Mouse (Mus musculus) forebrain, embryonic 14.5 days (tissue): Measurements from ENCODE around the gene Nosip. TPM values are rescaled to one million over a fixed set of nuclear protein-coding genes. Genes with fewer than 3 reads are reported as not detected.
"Not testable (repeated sequence)": the region's sequence is repeated elsewhere in the genome, so short reads cannot be mapped to it uniquely, and the experiment has no call there.

Experiments
- ATAC-seq: fragments of 200-750 bp; cut with Nextera tagmentation; 2 replicates; pipeline ENCODE4 v1.8.0; 2017; ENCODE audit warnings: mild to moderate bottlenecking, moderate library complexity
- DNase-seq: peaks from one replicate; pipeline ENCODE4 v3.0.0-alpha.2; 2015; ENCODE audit warnings: low spot score
- H3K27ac ChIP-seq: fragments of 300-500 bp; sonication (generic); 2 replicates; pipeline ENCODE4 v1.5.1; 2014; ENCODE audit warnings: low read depth, mild to moderate bottlenecking, control low read depth, low read length, moderate library complexity
- H3K27me3 ChIP-seq: fragments of 300-500 bp; sonication (generic); replicated peaks from 2 replicates; pipeline ENCODE4 v1.6.1; 2014; ENCODE audit warnings: low read length, control low read depth, mixed read lengths; ENCODE audit not compliant: control insufficient read depth, insufficient read depth
- H3K36me3 ChIP-seq: fragments of 300-500 bp; sonication (generic); 2 replicates; pipeline ENCODE4 v1.6.1; 2014; ENCODE audit warnings: low read length, control low read depth; ENCODE audit not compliant: control insufficient read depth, insufficient read depth
- H3K4me1 ChIP-seq: fragments of 300-500 bp; sonication (generic); 2 replicates; pipeline ENCODE4 v1.6.1; 2014; ENCODE audit warnings: antibody characterized with exemption, low read length, control low read depth; ENCODE audit not compliant: control insufficient read depth, insufficient read depth
- H3K4me2 ChIP-seq: fragments of 300-500 bp; sonication (generic); 2 replicates; pipeline ENCODE4 v1.6.1; 2014; ENCODE audit warnings: mild to moderate bottlenecking, control low read depth, low read length
- H3K4me3 ChIP-seq: fragments of 300-500 bp; sonication (generic); 2 replicates; pipeline ENCODE4 v1.5.1; 2014; ENCODE audit warnings: low read depth, low read length, control low read depth
- H3K9ac ChIP-seq: fragments of 300-500 bp; sonication (generic); 2 replicates; pipeline ENCODE4 v1.6.1; 2014; ENCODE audit warnings: mild to moderate bottlenecking, low read length, control low read depth, moderate library complexity
- H3K9me3 ChIP-seq: fragments of 300-500 bp; sonication (generic); replicated peaks from 2 replicates; pipeline ENCODE4 v1.6.1; 2016; ENCODE audit warnings: low read length, control low read depth, mixed read lengths; ENCODE audit not compliant: control insufficient read depth
- WGBS: fragments of 180-500 bp; shearing (Covaris S2); extraction: QIAGEN DNeasy Blood & Tissue Kit; methylation state at CpG from one replicate; pipeline ENCODE4 v1.1.7; 2014; 5-methylcytosine and 5-hydroxymethylcytosine counted together
- polyA plus RNA-seq: library from polyadenylated mRNA; unstranded; fragments of >200 nt; fragmentation: Nextera tagmentation; extraction: Ambion mirVana; gene quantifications from 2 replicates; pipeline ENCODE4 v1.2.1, GENCODE M21; 2014

The Nosip gene
- polyA plus RNA-seq, 1 experiment from 2014 or later: 71.8 TPM

DNA sequence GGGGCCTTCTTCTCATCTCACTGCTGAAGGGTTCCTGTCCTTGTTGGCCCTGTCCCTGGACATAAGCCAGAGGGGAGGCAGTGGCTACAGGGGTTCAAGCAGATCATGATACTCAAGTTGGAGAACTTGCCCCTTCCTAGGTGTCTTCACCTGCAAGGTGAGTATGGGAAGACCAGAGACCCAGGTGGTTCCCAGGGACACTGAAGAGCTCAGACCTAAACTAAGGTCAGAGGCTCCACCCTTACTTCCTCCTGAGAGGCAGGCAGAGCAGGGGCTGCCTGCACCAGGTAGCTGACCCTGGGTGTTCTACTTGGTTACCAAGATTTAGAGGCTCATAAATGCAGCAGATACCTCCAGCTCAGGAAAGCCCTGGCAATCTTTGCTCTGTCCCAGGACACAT is 59.7 kb downstream of the Nosip start:
- ATAC-seq: no peak
- Histone ChIP-seq H3K36me3 (peaks cover 80% of the 10 kb centered on the region), H3K9ac (no peak overlapping the region)

GRCm38 (mm10) chr7:45122561-45123185 is 60.4 kb downstream of the Nosip start:
- peaks cover 14% of the 10 kb centered on the region; the same call in 1 of the 2 replicates for H3K4me1 ChIP-seq

More for the DNA sequence above, 59.7 kb downstream of the Nosip start:
- no peak overlapping the region for H3K4me3 ChIP-seq
- no peaks in the 10 kb centered on the region for H3K9me3 ChIP-seq
- no peaks in the 10 kb centered on the region for H3K27me3 ChIP-seq
- peaks cover 10% of the 10 kb centered on the region; the same call in 1 of the 2 replicates for H3K4me1 ChIP-seq
- no peak for DNase-seq
- no peak overlapping the region for H3K4me2 ChIP-seq
- H3K27ac ChIP-seq: no peak overlapping the region

GRCm38 (mm10) chr7:45123186-45123570 is 60.9 kb downstream of the Nosip start:
- ATAC-seq (no peak), DNase-seq (no peak)
- Histone ChIP-seq H3K4me3 (peak overlapping the region; percentile 88), H3K27me3 (no peaks in the 10 kb centered on the region), H3K27ac (no peak overlapping the region), H3K4me1 (peaks cover 14% of the 10 kb centered on the region; the same call in 1 of the 2 replicates), H3K9ac (peak overlapping the region; percentile 95), H3K9me3 (no peaks in the 10 kb centered on the region), H3K4me2 (peak overlapping the region; percentile 84), H3K36me3 (peaks cover 79% of the 10 kb centered on the region)
- WGBS: 27% methylated on average over 12 of the region's 12 CpGs

More at GRCm38 (mm10) chr7:45122561-45123185, 60.4 kb downstream of the Nosip start:
- Histone ChIP-seq H3K27me3 (no peaks in the 10 kb centered on the region), H3K9ac (peak overlapping the region; percentile 95), H3K9me3 (no peaks in the 10 kb centered on the region), H3K27ac (no peak overlapping the region), H3K36me3 (peaks cover 83% of the 10 kb centered on the region), H3K4me2 (peak overlapping the region; percentile 84), H3K4me3 (peak overlapping the region; percentile 88)
- 87% methylated on average over 15 of the region's 15 CpGs for WGBS
- DNase-seq (no peak), ATAC-seq (no peak)

DNA sequence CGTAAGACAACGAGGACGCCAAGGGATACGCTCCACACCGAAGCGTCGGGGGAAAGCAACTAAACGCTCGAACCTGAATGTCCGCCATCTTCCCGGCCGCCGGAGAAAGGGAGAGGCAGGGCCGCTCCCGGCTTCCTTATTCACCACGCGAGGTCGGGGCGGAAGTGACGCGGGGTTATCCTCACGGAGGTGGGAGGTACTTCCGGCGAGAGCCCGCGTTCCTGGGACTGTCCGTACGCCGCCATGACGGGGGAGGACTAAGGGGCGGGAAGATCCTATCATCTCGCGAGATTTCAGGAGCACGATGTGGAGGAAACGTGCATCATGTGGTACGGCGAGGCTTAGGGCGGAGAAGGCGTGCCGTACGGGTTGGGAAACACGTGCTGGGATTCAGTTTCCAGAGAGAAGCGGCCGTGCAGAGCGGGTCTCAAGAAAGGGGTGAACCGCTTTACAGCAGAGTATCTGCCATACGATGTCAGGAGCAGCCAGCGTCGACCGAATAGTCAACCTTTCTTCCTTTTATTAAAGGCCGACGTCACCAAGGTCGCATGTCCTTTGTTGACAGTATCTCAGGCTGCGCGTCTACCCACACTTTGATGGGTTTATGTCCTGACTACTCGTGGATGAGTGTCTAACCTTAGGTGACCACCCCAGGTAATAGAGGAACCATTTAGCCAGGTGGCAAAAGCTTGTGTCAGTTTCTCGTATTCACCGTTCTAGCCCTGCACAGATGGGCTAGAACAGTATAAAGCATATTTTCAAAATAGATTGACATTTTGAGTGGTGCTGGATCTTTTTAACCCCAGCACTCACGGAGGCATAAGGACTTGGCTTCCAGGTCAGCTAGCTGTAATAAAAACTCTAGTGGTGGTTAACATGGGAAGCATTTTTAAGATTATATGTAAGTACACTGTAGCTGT is 62.3 kb downstream of the Nosip start, which contains the start of gene Rps11:
Gene Rps11 (minus strand): TSS at position 216 of the 920 bp plus-strand sequence.
- whole genome bisulfite sequencing: under 1% methylated on average over 59 of the region's 59 CpGs

DNA sequence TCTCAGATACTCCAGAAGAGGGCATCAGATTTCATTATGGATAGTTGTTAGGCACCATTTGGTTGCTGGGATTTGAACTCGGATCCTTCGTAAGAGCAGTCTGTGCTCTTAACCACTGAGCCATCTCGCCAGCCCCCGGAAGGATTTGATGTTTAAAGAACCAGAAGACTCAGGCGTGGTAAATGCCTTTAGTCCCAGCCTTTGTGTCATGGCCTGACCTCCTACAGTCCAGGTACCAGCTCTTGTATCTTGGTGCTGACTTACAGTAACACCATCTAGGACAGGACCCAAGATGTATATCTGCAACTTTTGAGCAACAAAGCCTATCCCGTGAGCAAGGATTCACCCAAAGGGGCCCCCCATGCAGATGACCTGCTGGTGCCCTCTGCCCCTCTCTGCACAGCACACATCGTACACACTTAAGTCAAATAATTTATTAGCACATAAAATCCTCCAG is 62.9 kb downstream of the Nosip start:
- no peaks in the 10 kb centered on the region for H3K9me3 ChIP-seq
- peak overlapping the region; percentile 84; the same call in 1 of the 2 replicates for H3K27ac ChIP-seq
- H3K27me3 ChIP-seq: no peaks in the 10 kb centered on the region
- peak overlapping the region; percentile 48 for H3K4me2 ChIP-seq
- ATAC-seq (no peak), DNase-seq (peak; percentile 64)
- H3K36me3 ChIP-seq: peaks cover 60% of the 10 kb centered on the region
- WGBS: 20% methylated on average over 7 of the region's 7 CpGs
- peak overlapping the region; percentile 88; the same call in 1 of the 2 replicates for H3K4me3 ChIP-seq
- peaks cover 14% of the 10 kb centered on the region; the same call in 1 of the 2 replicates for H3K4me1 ChIP-seq
- no peak overlapping the region for H3K9ac ChIP-seq

More for the DNA sequence above, 62.3 kb downstream of the Nosip start, which contains the start of gene Rps11:
- DNase-seq: peak; percentile 100
- Histone ChIP-seq H3K9ac (peak within 1 kb of the TSS; percentile 95), H3K27ac (peak within 1 kb of the TSS; percentile 84), H3K9me3 (no peaks in the 10 kb centered on the region), H3K36me3 (peaks cover 67% of the 10 kb centered on the region), H3K4me2 (peak within 1 kb of the TSS; percentile 84), H3K27me3 (no peaks in the 10 kb centered on the region), H3K4me1 (peaks cover 14% of the 10 kb centered on the region; the same call in 1 of the 2 replicates), H3K4me3 (peak within 1 kb of the TSS; percentile 88)
- ATAC-seq: peak; percentile 84

DNA sequence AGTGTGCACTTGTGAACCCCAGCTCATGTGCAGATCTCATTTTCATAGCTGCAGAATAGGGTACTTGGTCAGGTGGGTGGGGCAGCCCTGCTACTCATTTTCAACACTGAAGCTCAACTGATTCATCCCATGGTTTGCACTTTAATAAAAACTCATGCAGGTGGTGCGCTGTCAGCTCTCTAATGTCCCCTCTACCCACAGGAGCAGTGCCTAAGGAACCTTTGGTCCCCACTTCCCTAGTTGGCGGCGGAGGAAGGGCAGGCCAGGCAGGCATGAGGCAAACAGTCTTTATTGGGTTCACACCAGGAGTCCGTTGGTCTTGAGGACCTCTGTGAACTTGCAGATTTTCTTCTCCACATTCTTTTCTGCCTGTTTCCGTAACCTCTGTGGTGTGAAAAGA is 63.4 kb downstream of the Nosip start:
- Histone ChIP-seq H3K36me3 (peaks cover 56% of the 10 kb centered on the region), H3K27ac (0 out of 2 replicates have a peak overlapping the region, but pooled peaks have one; percentile 84), H3K4me1 (peaks cover 14% of the 10 kb centered on the region; the same call in 1 of the 2 replicates)
- not testable (repeated sequence) for DNase-seq, H3K27me3 ChIP-seq, H3K9me3 ChIP-seq, H3K9ac ChIP-seq, H3K4me3 ChIP-seq, ATAC-seq, H3K4me2 ChIP-seq
- 62% methylated on average over 5 of the region's 5 CpGs for WGBS

DNA sequence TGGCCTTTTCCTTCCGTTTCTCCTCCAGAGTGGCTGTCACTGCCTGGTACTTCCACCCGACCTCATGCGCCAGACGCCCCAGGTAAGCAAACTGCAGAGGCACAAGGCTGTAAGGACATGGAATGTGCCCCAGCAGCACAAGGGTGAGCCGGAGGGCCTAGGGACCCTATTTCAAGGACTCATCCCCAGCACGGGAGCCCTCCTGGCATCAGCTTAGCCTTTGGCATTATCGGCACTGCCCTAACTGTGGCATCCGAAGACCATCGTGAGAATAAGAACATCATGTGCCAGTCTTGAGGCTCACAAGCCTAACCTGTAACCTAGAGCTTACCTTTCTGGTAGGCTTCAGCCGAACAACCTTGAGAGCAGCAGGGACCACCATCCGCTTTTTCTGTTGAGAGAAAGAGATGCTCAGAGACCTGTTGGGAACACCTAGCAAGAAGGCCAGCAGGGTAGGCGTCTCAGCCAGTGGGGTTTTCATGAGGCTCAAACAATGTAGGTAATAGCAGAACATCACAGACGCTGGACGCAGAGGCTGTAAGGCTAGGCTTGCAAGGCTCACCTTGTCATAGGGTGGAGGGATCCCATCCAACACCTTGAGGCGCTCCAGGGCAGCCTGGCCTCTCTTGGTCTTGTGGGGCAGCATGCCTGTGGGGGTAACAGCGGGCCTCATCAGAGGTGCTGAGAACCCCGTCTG is 64.1 kb downstream of the Nosip start:
- peak overlapping the region; percentile 100 for H3K9ac ChIP-seq
- H3K27ac ChIP-seq: no peak overlapping the region
- ATAC-seq (no peak), DNase-seq (no peak)
- H3K27me3 ChIP-seq: no peaks in the 10 kb centered on the region
- WGBS: 79% methylated on average over 17 of the region's 17 CpGs
- peaks cover 49% of the 10 kb centered on the region for H3K36me3 ChIP-seq
- H3K4me2 ChIP-seq: peak overlapping the region; percentile 94
- peak overlapping the region; percentile 97; the same call in 1 of the 2 replicates for H3K4me3 ChIP-seq
- H3K4me1 ChIP-seq: peaks cover 14% of the 10 kb centered on the region; the same call in 1 of the 2 replicates
- no peaks in the 10 kb centered on the region for H3K9me3 ChIP-seq
